Mouse (Mus musculus): ENCODE results near the gene Map2k1.

GRCm38 (mm10) chr9:64274919-64275318 is 21.5 kb upstream of the Map2k1 start:
- TF ChIP-seq SRF (IDR thresholded peaks at IDR 0.05; ENCODE audit: control insufficient read depth, insufficient read length, low read depth) (no peak), POLR2A (IDR thresholded peaks at IDR 0.05; ENCODE audit: insufficient read length, low read depth) (no peak), MYOG (IDR thresholded peaks at IDR 0.05; ENCODE audit: control insufficient read depth in 1 of 3, insufficient read depth in 1 of 3, insufficient read length in 2 of 3, low read depth in 2 of 3) (no peak), USF1 (IDR thresholded peaks at IDR 0.05; ENCODE audit: low read depth) (no peak), E2F4 (IDR thresholded peaks at IDR 0.05; ENCODE audit: insufficient read depth) (no peak)

All from myocyte (in vitro differentiated cells).